Mouse (Mus musculus): ENCODE results near the gene Dync1li1. TPM values are rescaled to one million over a fixed set of nuclear protein-coding genes. Genes with fewer than 3 reads are reported as not detected.
A peak's percentile ranks its signal among the peaks of the same experiment; 100 is the strongest.
"Not testable (repeated sequence)": the region's sequence is repeated elsewhere in the genome, so short reads cannot be mapped to it uniquely, and the experiment has no call there.

Dync1li1 gene
- total RNA-seq, 2 experiments from 2014 or later, result 23.6 to 44.0 TPM

GRCm38 (mm10) chr9:114672703-114673561 is 15.7 kb upstream of the Dync1li1 start:
- peak; percentile 96 for ATAC-seq (replicated peaks; ENCODE audit: poor library complexity, severe bottlenecking)

GRCm38 (mm10) chr9:114673626-114674025 is 15.0 kb upstream of the Dync1li1 start:
- ATAC-seq (replicated peaks; ENCODE audit: poor library complexity, severe bottlenecking), result no peak

GRCm38 (mm10) chr9:114678576-114678975 is 10.0 kb upstream of the Dync1li1 start:
- ATAC-seq (replicated peaks; ENCODE audit: poor library complexity, severe bottlenecking), result peak; percentile 85

- peak; percentile 47; the same call in 1 of the 2 replicates for ATAC-seq (replicated peaks; ENCODE audit: poor library complexity, severe bottlenecking)
Measured at GRCm38 (mm10) chr9:114679944-114680343, 8.6 kb upstream of the Dync1li1 start.

GRCm38 (mm10) chr9:114680531-114680930 is 8.1 kb upstream of the Dync1li1 start:
- no peak for ATAC-seq (replicated peaks; ENCODE audit: poor library complexity, severe bottlenecking)

- peak; percentile 74 for ATAC-seq (replicated peaks; ENCODE audit: poor library complexity, severe bottlenecking)
Measured at GRCm38 (mm10) chr9:114682193-114682592, 6.4 kb upstream of the Dync1li1 start.

GRCm38 (mm10) chr9:114686245-114686644 is 2.3 kb upstream of the Dync1li1 start:
- no peak for ATAC-seq (replicated peaks; ENCODE audit: poor library complexity, severe bottlenecking)

GRCm38 (mm10) chr9:114687639-114688038 is 951 bp upstream of the Dync1li1 start:
- ATAC-seq (replicated peaks; ENCODE audit: poor library complexity, severe bottlenecking), result no peak

GRCm38 (mm10) chr9:114688953-114689407 is 390 bp downstream of the Dync1li1 start:
- peak; percentile 4; the same call in 1 of the 2 replicates for ATAC-seq (replicated peaks; ENCODE audit: poor library complexity, severe bottlenecking)

GRCm38 (mm10) chr9:114690119-114690601 is 1.6 kb downstream of the Dync1li1 start:
- peak; percentile 52 for ATAC-seq (replicated peaks; ENCODE audit: poor library complexity, severe bottlenecking)

- ATAC-seq (replicated peaks; ENCODE audit: poor library complexity, severe bottlenecking), result 0 out of 2 replicates have a peak, but pooled peaks have one; percentile 17
Measured at GRCm38 (mm10) chr9:114691112-114691511, 2.5 kb downstream of the Dync1li1 start.

- ATAC-seq (replicated peaks; ENCODE audit: poor library complexity, severe bottlenecking), result not testable (repeated sequence)
Measured at GRCm38 (mm10) chr9:114695662-114696061, 7.1 kb downstream of the Dync1li1 start.

- ATAC-seq (replicated peaks; ENCODE audit: poor library complexity, severe bottlenecking), result no peak
Measured at GRCm38 (mm10) chr9:114697072-114697471, 8.5 kb downstream of the Dync1li1 start.

- ATAC-seq (replicated peaks; ENCODE audit: poor library complexity, severe bottlenecking), result no peak
Measured at GRCm38 (mm10) chr9:114697926-114698325, 9.3 kb downstream of the Dync1li1 start.

GRCm38 (mm10) chr9:114699262-114699661 is 10.7 kb downstream of the Dync1li1 start:
- no peak for ATAC-seq (replicated peaks; ENCODE audit: poor library complexity, severe bottlenecking)

GRCm38 (mm10) chr9:114699882-114700665 is 11.5 kb downstream of the Dync1li1 start:
- no peak for ATAC-seq (replicated peaks; ENCODE audit: poor library complexity, severe bottlenecking)

GRCm38 (mm10) chr9:114701031-114701430 is 12.4 kb downstream of the Dync1li1 start:
- peak; percentile 55 for ATAC-seq (replicated peaks; ENCODE audit: poor library complexity, severe bottlenecking)

GRCm38 (mm10) chr9:114701921-114702320 is 13.3 kb downstream of the Dync1li1 start:
- ATAC-seq (replicated peaks; ENCODE audit: poor library complexity, severe bottlenecking), result no peak

GRCm38 (mm10) chr9:114707805-114708204 is 19.2 kb downstream of the Dync1li1 start:
- no peak for ATAC-seq (replicated peaks; ENCODE audit: poor library complexity, severe bottlenecking)

- peak; percentile 73 for ATAC-seq (replicated peaks; ENCODE audit: poor library complexity, severe bottlenecking)
Measured at GRCm38 (mm10) chr9:114710345-114710744, 21.8 kb downstream of the Dync1li1 start.

- ATAC-seq (replicated peaks; ENCODE audit: poor library complexity, severe bottlenecking), result no peak
Measured at GRCm38 (mm10) chr9:114713481-114713880, 24.9 kb downstream of the Dync1li1 start.

Measured in granulocyte monocyte progenitor cell, adult 5-6 weeks (primary cell).